In genomic region chrX:161739374-161739773, GRCm38 (mm10) we compare ENCODE assay signal across 24 mouse cellular contexts. TPM values are rescaled to one million over a fixed set of nuclear protein-coding genes. Genes with fewer than 3 reads are reported as not detected.
DNase-seq lines count a peak whose midpoint lies in the region; ATAC-seq and TF ChIP-seq lines count a peak whose summit lies in the region.
"Had no signal": no experiment of that assay in that cellular context is flagged by ENCODE, and none has a peak within 500 bp of the region (broad histone marks: within the 10 kb centered on the region; RNA-seq: fewer than 3 reads in every experiment).

No protein-coding gene starts in this region.

- DNase-seq in heart, adult 11 months, result peak; percentile 37
- no peak for DNase-seq in heart, embryonic 10.5 days (ENCODE audit: low spot score)
- DNase-seq in hindbrain, embryonic 11.5 days (ENCODE audit: low spot score), result no peak
- no peak for DNase-seq in hindbrain, postnatal 0 days (ENCODE audit: low spot score)
- DNase-seq in hindbrain, embryonic 14.5 days (ENCODE audit: low spot score), result no peak
- peak; percentile 58 for DNase-seq in retina, postnatal 1 day
- no peak for DNase-seq in retina, embryonic 14.5 days (ENCODE audit: low spot score)
- DNase-seq: adrenal gland, adult 2 months; adrenal gland, adult 8-10 months; adrenal gland, postnatal 10 days; adrenal gland, postnatal 14 days; adrenal gland, postnatal 25 days; adrenal gland, postnatal 36 days; B cell, adult 2 months; cerebellum, adult 11 months; cerebellum, adult 11-12 months had no signal

- TF ChIP-seq CTCF in hindbrain, postnatal 0 days (IDR thresholded peaks at IDR 0.05; ENCODE audit: low read depth), result no peak

- no peak overlapping the region for H3K4me3 ChIP-seq in heart, embryonic 10.5 days
- no peak overlapping the region for H3K4me3 ChIP-seq in hindbrain, embryonic 16.5 days (ENCODE audit: low read length)
- no peak overlapping the region for H3K4me3 ChIP-seq in hindbrain, embryonic 11.5 days (ENCODE audit: low read depth, low read length)
- H3K4me3 ChIP-seq in hindbrain, postnatal 0 days (ENCODE audit: low read length), result no peak overlapping the region
- no peak overlapping the region for H3K4me3 ChIP-seq in hindbrain, embryonic 14.5 days (replicated peaks; ENCODE audit: low read length)

- ATAC-seq in hindbrain, embryonic 16.5 days, result peak; percentile 25; the same call in 1 of the 2 replicates
- no peak for ATAC-seq in hindbrain, embryonic 11.5 days (ENCODE audit: low FRiP score)
- peak; percentile 70 for ATAC-seq in hindbrain, postnatal 0 days
- ATAC-seq in hindbrain, embryonic 14.5 days (ENCODE audit: low FRiP score), result no peak
- ATAC-seq: activated CD4-positive, CD25-positive, alpha-beta regulatory T cell, adult 4 months; CD4-positive, CD25-positive, alpha-beta regulatory T cell, adult 4 months; Patski had no signal

- H3K27me3 ChIP-seq in heart, embryonic 10.5 days (ENCODE audit: insufficient read depth, poor library complexity, severe bottlenecking), result peaks cover 11% of the 10 kb centered on the region; the same call in 1 of the 2 replicates
- H3K27me3 ChIP-seq in hindbrain, embryonic 16.5 days (replicated peaks; ENCODE audit: control insufficient read depth, insufficient read depth, low read length), result no peaks in the 10 kb centered on the region; the same call in 1 of the 2 replicates
- peaks cover 9% of the 10 kb centered on the region; the same call in 1 of the 2 replicates for H3K27me3 ChIP-seq in hindbrain, embryonic 11.5 days (ENCODE audit: control insufficient read depth, insufficient read depth, low read length)
- H3K27me3 ChIP-seq in hindbrain, postnatal 0 days (ENCODE audit: insufficient read depth, low read length), result no peaks in the 10 kb centered on the region
- H3K27me3 ChIP-seq in hindbrain, embryonic 14.5 days (ENCODE audit: control insufficient read depth, insufficient read depth, low read length), result peaks cover 38% of the 10 kb centered on the region
- H3K27me3 ChIP-seq: CH12.LX had no signal

- H3K4me2 ChIP-seq in hindbrain, embryonic 16.5 days (ENCODE audit: low read length), result no peak overlapping the region
- no peak overlapping the region for H3K4me2 ChIP-seq in hindbrain, embryonic 11.5 days (replicated peaks; ENCODE audit: low read depth, low read length)
- H3K4me2 ChIP-seq in hindbrain, postnatal 0 days (ENCODE audit: low read depth, low read length), result no peak overlapping the region
- no peak overlapping the region for H3K4me2 ChIP-seq in hindbrain, embryonic 14.5 days (replicated peaks)

- no peaks in the 10 kb centered on the region for H3K4me1 ChIP-seq in heart, embryonic 10.5 days
- peaks cover 2% of the 10 kb centered on the region; the same call in 1 of the 2 replicates for H3K4me1 ChIP-seq in hindbrain, embryonic 16.5 days (ENCODE audit: control insufficient read depth, insufficient read depth, low read depth, low read length)
- no peaks in the 10 kb centered on the region for H3K4me1 ChIP-seq in hindbrain, embryonic 11.5 days (replicated peaks; ENCODE audit: control insufficient read depth, insufficient read depth, low read length)
- no peaks in the 10 kb centered on the region for H3K4me1 ChIP-seq in hindbrain, postnatal 0 days (ENCODE audit: insufficient read depth, low read length)
- peaks cover 4% of the 10 kb centered on the region; the same call in 1 of the 2 replicates for H3K4me1 ChIP-seq in hindbrain, embryonic 14.5 days (replicated peaks; ENCODE audit: control insufficient read depth, insufficient read depth, low read length)

- H3K9ac ChIP-seq in hindbrain, embryonic 16.5 days (ENCODE audit: low read depth, low read length), result no peak overlapping the region
- no peak overlapping the region for H3K9ac ChIP-seq in hindbrain, embryonic 11.5 days (ENCODE audit: low read depth, low read length)
- no peak overlapping the region for H3K9ac ChIP-seq in hindbrain, postnatal 0 days (replicated peaks; ENCODE audit: low read length)
- H3K9ac ChIP-seq in hindbrain, embryonic 14.5 days, result no peak overlapping the region

- H3K27ac ChIP-seq in heart, embryonic 10.5 days, result no peak overlapping the region
- H3K27ac ChIP-seq in hindbrain, embryonic 16.5 days (ENCODE audit: low read depth, low read length), result no peak overlapping the region
- no peak overlapping the region for H3K27ac ChIP-seq in hindbrain, embryonic 11.5 days (ENCODE audit: low read depth, low read length)
- no peak overlapping the region for H3K27ac ChIP-seq in hindbrain, postnatal 0 days
- no peak overlapping the region for H3K27ac ChIP-seq in hindbrain, embryonic 14.5 days

- H3K9me3 ChIP-seq in heart, embryonic 10.5 days, result no peaks in the 10 kb centered on the region
- no peaks in the 10 kb centered on the region for H3K9me3 ChIP-seq in hindbrain, embryonic 16.5 days (ENCODE audit: control insufficient read depth, low read length)
- no peaks in the 10 kb centered on the region for H3K9me3 ChIP-seq in hindbrain, embryonic 11.5 days (ENCODE audit: control insufficient read depth, low read length)
- no peaks in the 10 kb centered on the region for H3K9me3 ChIP-seq in hindbrain, postnatal 0 days (ENCODE audit: low read length)
- H3K9me3 ChIP-seq in hindbrain, embryonic 14.5 days (ENCODE audit: control insufficient read depth, low read length), result no peaks in the 10 kb centered on the region
- H3K9me3 ChIP-seq: G1E had no signal

- WGBS in heart, embryonic 10.5 days, result 67% methylated on average over 1 of the region's 1 CpGs
- 67% methylated on average over 1 of the region's 1 CpGs for WGBS in hindbrain, embryonic 16.5 days
- WGBS in hindbrain, embryonic 11.5 days, result 81% methylated on average over 1 of the region's 1 CpGs
- WGBS in hindbrain, postnatal 0 days, result 68% methylated on average over 1 of the region's 1 CpGs
- 71% methylated on average over 1 of the region's 1 CpGs for WGBS in hindbrain, embryonic 14.5 days

- no peaks in the 10 kb centered on the region for H3K36me3 ChIP-seq in heart, embryonic 10.5 days
- no peaks in the 10 kb centered on the region for H3K36me3 ChIP-seq in hindbrain, embryonic 16.5 days (ENCODE audit: control insufficient read depth, insufficient read depth, low read length)
- no peaks in the 10 kb centered on the region for H3K36me3 ChIP-seq in hindbrain, embryonic 11.5 days (ENCODE audit: control insufficient read depth, insufficient read depth, low read length)
- no peaks in the 10 kb centered on the region for H3K36me3 ChIP-seq in hindbrain, postnatal 0 days (ENCODE audit: insufficient read depth, low read length)
- H3K36me3 ChIP-seq in hindbrain, embryonic 14.5 days (replicated peaks; ENCODE audit: control insufficient read depth, insufficient read depth), result no peaks in the 10 kb centered on the region
- H3K36me3 ChIP-seq: G1E had no signal

RNA-seq across cellular contexts. Expression of gene Rai2, which starts 22.5 kb away (rescaled TPM):
- 2.8 and 3.3 TPM in 2 replicates for polyA plus RNA-seq in heart, embryonic 10.5 days (2016; fragmentation: Nextera tagmentation; extraction: Ambion mirVana)
- polyA plus RNA-seq in hindbrain, embryonic 16.5 days (2015; fragmentation: Nextera tagmentation; extraction: Ambion mirVana), result 16.4 and 22.6 TPM in 2 replicates
- polyA plus RNA-seq in hindbrain, embryonic 11.5 days (2014; fragmentation: Nextera tagmentation; extraction: Ambion mirVana), result 7.6 and 8.6 TPM in 2 replicates
- 11.5 and 12.3 TPM in 2 replicates for total RNA-seq in hindbrain, postnatal 0 days (2014; rRNA removed)
- 9.9 and 12.9 TPM in 2 replicates for polyA plus RNA-seq in hindbrain, postnatal 0 days (2015; fragmentation: Nextera tagmentation; extraction: Ambion mirVana)
- polyA plus RNA-seq in hindbrain, embryonic 14.5 days (2014; fragmentation: Nextera tagmentation; extraction: Ambion mirVana), result 22.3 and 23.5 TPM in 2 replicates
- total RNA-seq: CH12.LX, ES-E14, MEL had no signal
- polyA plus RNA-seq: CD4-positive, CD25-positive, alpha-beta regulatory T cell, adult 4 months; G1E; Patski had no signal

Comparison
In these comparisons a context has a peak if more than half of its experiments do, and no peak if none do; other contexts are left out.
1. DNase-seq: peak in heart, adult 11 months (single experiment) and retina, postnatal 1 day (single experiment); none in heart, embryonic 10.5 days (single experiment), hindbrain, embryonic 11.5 days (single experiment), hindbrain, postnatal 0 days (single experiment), hindbrain, embryonic 14.5 days (single experiment) and retina, embryonic 14.5 days (single experiment).
2. ATAC-seq: peak in hindbrain, embryonic 16.5 days (single experiment) and hindbrain, postnatal 0 days (single experiment); none in hindbrain, embryonic 11.5 days (single experiment) and hindbrain, embryonic 14.5 days (single experiment).